Mouse (Mus musculus): Measurements from ENCODE around the gene Krt80. TPM values are rescaled to one million over a fixed set of nuclear protein-coding genes. Genes with fewer than 3 reads are reported as not detected.

The Krt80 gene
- polyA plus RNA-seq, 1 experiment from 2014 or later: 2.5 TPM

DNA sequence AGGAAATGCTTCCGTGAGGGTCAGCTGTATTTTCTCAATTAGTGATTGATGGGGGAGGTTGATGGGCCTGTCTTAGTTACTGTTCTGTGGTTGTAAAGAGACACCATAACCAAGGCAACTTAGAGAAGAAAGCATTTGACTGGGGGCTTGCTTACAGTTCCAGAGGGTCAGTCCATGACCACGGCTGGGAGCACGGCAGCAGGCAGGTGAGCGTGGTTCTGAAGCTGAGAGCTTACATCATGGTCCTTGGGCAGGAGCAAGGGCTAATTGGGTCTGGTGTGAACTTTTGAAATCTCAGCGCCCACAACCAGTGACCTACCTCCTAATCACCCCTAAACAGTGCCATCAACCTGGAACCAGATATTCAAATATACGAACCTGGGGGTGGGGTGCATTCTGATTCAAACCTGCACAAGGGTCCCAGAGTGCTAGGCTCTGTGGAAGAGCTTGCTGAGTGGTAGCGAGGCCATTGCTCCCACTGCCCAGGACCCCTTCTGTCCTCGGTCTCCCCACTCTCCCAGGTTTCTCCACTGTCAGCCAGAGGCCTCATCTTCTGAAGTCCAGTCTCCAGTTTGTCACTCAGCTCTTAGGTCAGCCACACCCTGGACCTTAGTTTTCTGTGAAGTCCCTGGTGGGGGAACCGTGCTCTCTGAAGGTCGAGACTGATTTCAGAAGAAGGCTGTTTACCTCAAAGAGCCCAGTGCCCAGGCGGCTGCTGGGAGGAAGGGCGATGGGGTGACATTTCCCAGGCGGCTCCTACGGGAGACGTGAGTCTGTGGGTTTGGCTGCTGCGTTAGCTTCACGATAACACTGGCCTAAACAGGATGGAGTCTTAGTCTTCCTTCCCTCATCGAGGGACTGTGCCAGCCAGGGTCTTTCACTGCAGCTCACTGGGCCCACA is 52.8 kb downstream of the Krt80 start:
- Histone ChIP-seq H3K9ac (ENCODE audit: low read length) (no peak overlapping the region), H3K4me1 (replicated peaks; ENCODE audit: control insufficient read depth, insufficient read depth, low read length) (peaks cover 9% of the 10 kb centered on the region; the same call in 1 of the 2 replicates), H3K4me3 (ENCODE audit: low read length) (no peak overlapping the region), H3K9me3 (ENCODE audit: control insufficient read depth, low read length) (no peaks in the 10 kb centered on the region), H3K27ac (ENCODE audit: low read length) (no peak overlapping the region), H3K4me2 (ENCODE audit: low read depth, low read length) (no peak overlapping the region), H3K36me3 (ENCODE audit: control insufficient read depth, insufficient read depth, low read length) (no peaks in the 10 kb centered on the region), H3K27me3 (ENCODE audit: control insufficient read depth, insufficient read depth, low read depth, low read length) (no peaks in the 10 kb centered on the region)
- 58% methylated on average over 18 of the region's 18 CpGs for WGBS
- ATAC-seq (ENCODE audit: low read depth): no peak

DNA sequence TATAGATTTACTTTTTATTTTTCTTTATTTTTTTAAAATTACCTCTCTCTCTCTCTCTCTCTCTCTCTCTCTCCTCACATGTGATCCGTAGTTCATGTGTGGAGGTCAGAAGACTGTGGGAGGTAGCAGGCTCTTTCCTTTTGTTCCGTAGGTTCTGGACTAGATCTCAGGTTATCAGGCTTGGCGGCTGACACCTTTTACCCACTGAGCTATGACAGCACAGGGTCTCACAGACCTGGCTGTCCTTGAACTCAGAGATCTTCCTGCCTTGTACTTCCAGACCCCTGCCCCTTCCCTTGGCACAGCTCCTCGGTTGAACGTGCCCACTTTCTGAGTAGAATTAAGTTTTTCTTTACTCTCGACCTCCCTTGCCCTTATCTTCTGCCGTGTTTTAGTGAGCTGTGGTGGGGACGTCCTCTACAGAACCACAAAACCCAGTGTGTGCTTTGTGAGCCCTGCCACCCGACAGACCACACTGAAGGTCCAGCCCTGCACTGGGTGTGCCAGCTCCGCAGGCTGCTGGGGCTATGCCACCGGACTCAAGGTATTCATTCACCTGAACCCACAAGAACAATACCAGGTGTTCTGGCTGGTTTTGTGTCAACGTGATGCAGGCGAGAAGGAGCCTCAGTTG is 53.6 kb downstream of the Krt80 start:
- Histone ChIP-seq H3K4me2 (ENCODE audit: low read depth, low read length) (peak overlapping the region; percentile 68), H3K27ac (ENCODE audit: low read length) (no peak overlapping the region), H3K9me3 (ENCODE audit: control insufficient read depth, low read length) (no peaks in the 10 kb centered on the region), H3K9ac (ENCODE audit: low read length) (peak overlapping the region; percentile 46; the same call in 1 of the 2 replicates), H3K36me3 (ENCODE audit: control insufficient read depth, insufficient read depth, low read length) (no peaks in the 10 kb centered on the region), H3K27me3 (ENCODE audit: control insufficient read depth, insufficient read depth, low read depth, low read length) (no peaks in the 10 kb centered on the region), H3K4me1 (replicated peaks; ENCODE audit: control insufficient read depth, insufficient read depth, low read length) (peaks cover 9% of the 10 kb centered on the region; the same call in 1 of the 2 replicates), H3K4me3 (ENCODE audit: low read length) (peak overlapping the region; percentile 45)
- ATAC-seq (ENCODE audit: low read depth): peak; percentile 10; the same call in 1 of the 2 replicates
- WGBS: 52% methylated on average over 13 of the region's 13 CpGs

DNA sequence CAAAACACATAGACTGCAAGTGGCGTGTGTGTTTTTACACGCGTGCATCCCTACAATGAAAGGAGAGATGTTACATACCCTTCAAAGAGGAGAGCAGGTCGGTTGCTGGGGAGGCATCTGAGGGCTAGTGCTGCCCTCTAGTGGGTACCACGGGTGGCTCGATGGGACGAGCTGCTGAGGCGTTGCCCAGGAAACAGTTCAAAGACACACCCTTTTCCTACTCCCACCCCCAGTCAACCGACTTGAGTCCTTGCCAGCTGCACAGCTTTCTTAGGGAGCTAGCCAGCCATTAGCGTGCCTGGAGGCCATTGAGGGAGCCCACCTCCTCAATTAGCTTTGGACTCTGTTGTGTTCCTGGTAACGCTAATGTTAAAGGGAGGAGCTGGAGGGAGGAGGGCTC is 54.1 kb downstream of the Krt80 start:
- peak overlapping the region; percentile 45 for H3K4me3 ChIP-seq (ENCODE audit: low read length)
- ATAC-seq (ENCODE audit: low read depth): peak; percentile 84
- H3K36me3 ChIP-seq (ENCODE audit: control insufficient read depth, insufficient read depth, low read length): no peaks in the 10 kb centered on the region
- no peaks in the 10 kb centered on the region for H3K9me3 ChIP-seq (ENCODE audit: control insufficient read depth, low read length)
- no peaks in the 10 kb centered on the region for H3K27me3 ChIP-seq (ENCODE audit: control insufficient read depth, insufficient read depth, low read depth, low read length)
- 1% methylated on average over 11 of the region's 11 CpGs for WGBS
- H3K27ac ChIP-seq (ENCODE audit: low read length): no peak overlapping the region
- H3K9ac ChIP-seq (ENCODE audit: low read length): peak overlapping the region; percentile 46; the same call in 1 of the 2 replicates
- H3K4me2 ChIP-seq (ENCODE audit: low read depth, low read length): peak overlapping the region; percentile 68
- peaks cover 9% of the 10 kb centered on the region; the same call in 1 of the 2 replicates for H3K4me1 ChIP-seq (replicated peaks; ENCODE audit: control insufficient read depth, insufficient read depth, low read length)

DNA sequence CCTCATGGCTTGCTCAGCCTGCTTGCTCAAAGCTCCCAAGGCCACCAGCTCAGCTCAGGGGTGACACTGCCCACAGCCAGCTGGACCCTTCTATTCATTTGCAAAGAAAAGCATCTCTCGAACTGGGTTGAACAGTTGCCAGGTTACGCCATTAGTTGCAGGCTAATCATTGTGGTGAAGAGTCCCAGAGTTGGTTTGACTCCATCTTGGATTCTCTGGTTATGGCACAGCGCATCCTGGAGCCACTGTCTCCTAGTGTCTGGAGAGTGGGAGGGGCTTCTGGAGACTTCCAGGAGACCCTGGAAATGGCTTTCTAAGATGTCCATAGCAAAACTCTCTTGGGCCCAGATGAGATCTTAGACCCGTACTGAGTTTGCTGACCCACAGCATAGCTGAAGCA is 54.6 kb downstream of the Krt80 start:
- no peaks in the 10 kb centered on the region for H3K27me3 ChIP-seq (ENCODE audit: control insufficient read depth, insufficient read depth, low read depth, low read length)
- no peaks in the 10 kb centered on the region for H3K36me3 ChIP-seq (ENCODE audit: control insufficient read depth, insufficient read depth, low read length)
- no peak overlapping the region for H3K4me2 ChIP-seq (ENCODE audit: low read depth, low read length)
- H3K9me3 ChIP-seq (ENCODE audit: control insufficient read depth, low read length): no peaks in the 10 kb centered on the region
- H3K27ac ChIP-seq (ENCODE audit: low read length): no peak overlapping the region
- peaks cover 4% of the 10 kb centered on the region; the same call in 1 of the 2 replicates for H3K4me1 ChIP-seq (replicated peaks; ENCODE audit: control insufficient read depth, insufficient read depth, low read length)
- H3K9ac ChIP-seq (ENCODE audit: low read length): no peak overlapping the region
- 80% methylated on average over 4 of the region's 4 CpGs for WGBS
- no peak overlapping the region; the same call in 1 of the 2 replicates for H3K4me3 ChIP-seq (ENCODE audit: low read length)
- peak; percentile 3; the same call in 1 of the 2 replicates for ATAC-seq (ENCODE audit: low read depth)

DNA sequence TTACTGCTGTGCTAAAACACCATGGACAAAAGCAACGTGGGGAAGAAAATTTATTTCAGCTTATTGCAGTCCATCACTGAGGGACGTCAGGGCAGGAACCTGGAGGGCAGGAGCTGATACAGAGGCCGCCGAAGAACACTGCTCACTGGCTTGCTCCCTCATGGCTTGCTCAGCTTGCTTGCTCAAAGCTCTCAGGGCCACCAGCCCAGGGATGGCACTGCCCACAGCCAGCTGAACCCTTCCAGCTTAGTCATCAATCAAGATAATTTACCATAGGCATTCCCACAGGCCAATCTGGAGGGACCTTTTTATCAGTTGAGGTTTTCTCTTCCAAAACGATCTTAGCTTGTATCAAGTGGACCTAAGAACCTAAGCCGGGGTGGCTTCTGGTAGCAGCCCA is 58.0 kb downstream of the Krt80 start:
- Histone ChIP-seq H3K4me3 (ENCODE audit: low read length) (no peak overlapping the region), H3K36me3 (ENCODE audit: control insufficient read depth, insufficient read depth, low read length) (no peaks in the 10 kb centered on the region), H3K9ac (ENCODE audit: low read length) (no peak overlapping the region), H3K27ac (ENCODE audit: low read length) (no peak overlapping the region), H3K9me3 (ENCODE audit: control insufficient read depth, low read length) (no peaks in the 10 kb centered on the region), H3K4me1 (replicated peaks; ENCODE audit: control insufficient read depth, insufficient read depth, low read length) (peaks cover 18% of the 10 kb centered on the region), H3K27me3 (ENCODE audit: control insufficient read depth, insufficient read depth, low read depth, low read length) (no peaks in the 10 kb centered on the region), H3K4me2 (ENCODE audit: low read depth, low read length) (no peak overlapping the region)
- WGBS: 66% methylated on average over 6 of the region's 6 CpGs
- no peak for ATAC-seq (ENCODE audit: low read depth)

DNA sequence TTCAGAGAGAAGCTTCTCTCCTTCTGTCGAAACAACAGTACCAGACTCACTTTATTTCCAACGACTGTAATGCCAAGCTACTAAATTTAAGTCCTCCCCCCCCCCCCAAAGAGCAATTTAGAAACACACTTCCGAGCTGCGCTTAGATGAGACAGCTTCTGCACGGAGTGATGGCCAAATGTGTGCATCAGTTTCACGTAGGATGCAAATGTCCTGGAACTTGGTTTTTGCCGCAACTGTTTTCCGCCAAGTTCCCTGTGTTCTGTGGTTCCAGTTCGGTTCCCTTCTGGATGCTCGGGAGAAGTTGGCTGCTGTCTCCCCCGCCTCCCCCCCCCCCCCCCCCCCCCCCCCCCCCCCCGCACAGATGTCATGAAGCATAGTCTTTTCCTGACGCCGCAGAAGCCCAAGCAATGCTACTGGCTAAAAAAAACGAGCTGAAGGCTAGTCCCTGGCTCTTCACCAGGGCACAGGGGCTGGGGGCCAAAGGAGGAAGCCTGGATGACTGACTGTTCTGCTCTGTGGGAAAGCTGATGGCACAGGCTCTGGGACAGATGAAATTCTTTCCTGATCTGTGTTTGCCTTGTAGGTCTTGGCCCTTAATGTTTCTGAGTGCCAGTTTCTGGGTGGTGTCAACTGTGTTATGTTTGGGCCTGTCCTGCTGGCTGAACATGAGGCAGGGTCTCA is 58.7 kb downstream of the Krt80 start:
- H3K9ac ChIP-seq (ENCODE audit: low read length): no peak overlapping the region

DNA sequence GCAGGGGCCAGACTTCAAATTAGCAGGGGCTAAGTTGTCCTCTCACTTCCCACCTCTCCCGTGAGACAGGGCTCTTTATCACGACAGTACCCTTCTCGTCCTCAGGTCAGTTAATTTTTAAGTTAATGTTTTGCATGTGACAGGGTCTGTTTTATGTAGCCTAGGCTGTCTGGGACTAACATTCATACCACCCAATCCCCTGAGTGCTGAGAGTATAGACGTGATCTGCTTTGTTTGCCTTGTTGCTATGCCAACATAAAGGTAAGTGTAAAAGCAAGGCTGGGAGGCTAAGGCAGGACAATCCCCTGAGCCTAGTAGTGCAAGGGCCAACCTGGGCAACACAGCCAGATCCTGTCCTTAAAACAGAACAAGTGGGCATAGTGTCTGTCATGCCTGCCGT is 60.5 kb downstream of the Krt80 start:
- H3K36me3 ChIP-seq (ENCODE audit: control insufficient read depth, insufficient read depth, low read length): no peaks in the 10 kb centered on the region
- no peaks in the 10 kb centered on the region for H3K27me3 ChIP-seq (ENCODE audit: control insufficient read depth, insufficient read depth, low read depth, low read length)
- peak; percentile 40; the same call in 1 of the 2 replicates for ATAC-seq (ENCODE audit: low read depth)
- H3K4me2 ChIP-seq (ENCODE audit: low read depth, low read length): no peak overlapping the region
- 32% methylated on average over 5 of the region's 5 CpGs for WGBS
- no peaks in the 10 kb centered on the region for H3K9me3 ChIP-seq (ENCODE audit: control insufficient read depth, low read length)
- H3K27ac ChIP-seq (ENCODE audit: low read length): peak overlapping the region; percentile 79
- no peak overlapping the region for H3K9ac ChIP-seq (ENCODE audit: low read length)
- no peak overlapping the region for H3K4me3 ChIP-seq (ENCODE audit: low read length)
- H3K4me1 ChIP-seq (replicated peaks; ENCODE audit: control insufficient read depth, insufficient read depth, low read length): peaks cover 18% of the 10 kb centered on the region

More for the DNA sequence above, 58.7 kb downstream of the Krt80 start:
- Histone ChIP-seq H3K27ac (ENCODE audit: low read length) (peak overlapping the region; percentile 9), H3K4me1 (replicated peaks; ENCODE audit: control insufficient read depth, insufficient read depth, low read length) (peaks cover 18% of the 10 kb centered on the region), H3K4me2 (ENCODE audit: low read depth, low read length) (no peak overlapping the region), H3K9me3 (ENCODE audit: control insufficient read depth, low read length) (no peaks in the 10 kb centered on the region), H3K36me3 (ENCODE audit: control insufficient read depth, insufficient read depth, low read length) (no peaks in the 10 kb centered on the region), H3K4me3 (ENCODE audit: low read length) (no peak overlapping the region), H3K27me3 (ENCODE audit: control insufficient read depth, insufficient read depth, low read depth, low read length) (no peaks in the 10 kb centered on the region)
- 43% methylated on average over 14 of the region's 15 CpGs for WGBS
- no peak for ATAC-seq (ENCODE audit: low read depth)

DNA sequence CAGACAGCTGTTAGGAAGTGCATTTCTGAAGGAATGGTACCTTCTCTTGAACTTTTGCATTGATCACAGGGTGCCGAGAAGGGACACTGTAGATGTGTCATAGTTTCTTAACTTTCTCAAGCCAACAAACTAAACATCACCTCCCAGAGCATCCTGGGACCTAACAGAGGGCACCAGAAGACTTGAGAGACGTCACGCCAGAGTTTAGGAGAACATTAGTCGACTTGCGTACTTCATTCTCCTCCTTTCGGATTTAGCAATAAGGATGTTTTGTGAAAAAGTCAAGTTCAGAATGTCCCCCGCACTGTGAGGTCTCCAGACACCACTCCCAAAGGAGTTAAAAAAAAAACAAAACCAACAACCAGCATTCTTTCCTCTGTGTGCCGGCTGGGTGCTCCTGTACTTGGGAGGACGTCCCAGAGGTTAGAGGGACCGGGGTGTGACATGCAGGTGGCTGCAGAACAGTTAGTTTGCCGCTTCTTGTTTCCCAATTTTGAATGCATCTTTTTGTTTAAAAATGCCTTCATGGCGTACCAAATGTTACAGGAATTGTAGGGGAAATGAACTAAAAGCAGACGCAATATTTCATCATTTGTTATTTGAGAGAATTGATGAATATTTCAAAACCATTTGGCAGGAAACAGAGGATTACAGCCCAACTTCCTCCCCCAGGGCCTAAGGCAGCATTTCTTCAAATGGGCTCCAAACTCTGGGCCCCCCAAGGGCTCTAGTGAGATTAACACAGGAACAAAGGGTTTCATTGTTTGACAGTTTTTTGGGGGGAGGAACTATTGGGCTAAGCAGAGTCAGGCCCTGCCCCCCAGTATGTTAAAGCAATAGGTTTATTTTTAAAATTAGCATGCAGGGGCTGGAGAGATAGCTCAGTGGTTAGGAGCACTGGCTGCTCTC is 61.3 kb downstream of the Krt80 start:
- no peaks in the 10 kb centered on the region for H3K27me3 ChIP-seq (ENCODE audit: control insufficient read depth, insufficient read depth, low read depth, low read length)
- peaks cover 18% of the 10 kb centered on the region for H3K4me1 ChIP-seq (replicated peaks; ENCODE audit: control insufficient read depth, insufficient read depth, low read length)
- WGBS: 45% methylated on average over 13 of the region's 13 CpGs
- no peaks in the 10 kb centered on the region for H3K9me3 ChIP-seq (ENCODE audit: control insufficient read depth, low read length)
- H3K4me2 ChIP-seq (ENCODE audit: low read depth, low read length): no peak overlapping the region
- H3K36me3 ChIP-seq (ENCODE audit: control insufficient read depth, insufficient read depth, low read length): no peaks in the 10 kb centered on the region
- ATAC-seq (ENCODE audit: low read depth): peak; percentile 75
- no peak overlapping the region for H3K9ac ChIP-seq (ENCODE audit: low read length)
- peak overlapping the region; percentile 79 for H3K27ac ChIP-seq (ENCODE audit: low read length)
- no peak overlapping the region for H3K4me3 ChIP-seq (ENCODE audit: low read length)
